Mouse (Mus musculus): Measurements from ENCODE around the gene Olfr1302. TPM values are rescaled to one million over a fixed set of nuclear protein-coding genes. Genes with fewer than 3 reads are reported as not detected.

Olfr1302 gene
- 0.12 TPM in 1 of 2 replicates, not detected in the other for polyA plus RNA-seq (2014; fragmentation: Nextera tagmentation; extraction: Ambion mirVana)

GRCm38 (mm10) chr2:111777129-111777528, at the start of gene Olfr1302:
Gene Olfr1302 (plus strand): TSS chr2:111777429.
- Histone ChIP-seq H3K9ac (ENCODE audit: low read depth, low read length) (no peak within 1 kb of the TSS), H3K36me3 (ENCODE audit: control insufficient read depth, insufficient read depth, low read length) (no peaks in the 10 kb centered on the region), H3K4me3 (ENCODE audit: low read depth, low read length) (no peak within 1 kb of the TSS), H3K4me2 (ENCODE audit: low read depth, low read length) (no peak within 1 kb of the TSS), H3K27ac (replicated peaks; ENCODE audit: low read depth, low read length) (no peak within 1 kb of the TSS), H3K9me3 (ENCODE audit: control insufficient read depth, low read length) (no peaks in the 10 kb centered on the region), H3K27me3 (replicated peaks; ENCODE audit: control insufficient read depth, insufficient read depth, low read length) (no peaks in the 10 kb centered on the region), H3K4me1 (ENCODE audit: control insufficient read depth, insufficient read depth, low read length) (no peaks in the 10 kb centered on the region)
- 66% methylated on average over 2 of the region's 2 CpGs for WGBS
- ATAC-seq (ENCODE audit: low read depth) (no peak), DNase-seq (ENCODE audit: low spot score) (no peak)

- ATAC-seq (ENCODE audit: low read depth), result no peak
- 83% methylated on average over 3 of the region's 3 CpGs for WGBS
- no peak within 1 kb of the TSS for H3K27ac ChIP-seq (replicated peaks; ENCODE audit: low read depth, low read length)
Measured at GRCm38 (mm10) chr2:111750706-111751105, 26.5 kb upstream of the Olfr1302 start, which contains the start of gene Olfr1301. Gene Olfr1301 (plus strand): TSS chr2:111751006.

GRCm38 (mm10) chr2:111812936-111813335, 35.7 kb downstream of the Olfr1302 start:
- H3K27me3 ChIP-seq (replicated peaks; ENCODE audit: control insufficient read depth, insufficient read depth, low read length), result no peaks in the 10 kb centered on the region
- H3K9ac ChIP-seq (ENCODE audit: low read depth, low read length), result no peak overlapping the region
- no peak overlapping the region for H3K27ac ChIP-seq (replicated peaks; ENCODE audit: low read depth, low read length)
- H3K9me3 ChIP-seq (ENCODE audit: control insufficient read depth, low read length), result no peaks in the 10 kb centered on the region
- no peak overlapping the region for H3K4me3 ChIP-seq (ENCODE audit: low read depth, low read length)
- no peak overlapping the region for H3K4me2 ChIP-seq (ENCODE audit: low read depth, low read length)
- DNase-seq (ENCODE audit: low spot score), result no peak
- H3K4me1 ChIP-seq (ENCODE audit: control insufficient read depth, insufficient read depth, low read length), result no peaks in the 10 kb centered on the region
- H3K36me3 ChIP-seq (ENCODE audit: control insufficient read depth, insufficient read depth, low read length), result no peaks in the 10 kb centered on the region
- ATAC-seq (ENCODE audit: low read depth), result no peak

More at GRCm38 (mm10) chr2:111750706-111751105, 26.5 kb upstream of the Olfr1302 start, which contains the start of gene Olfr1301:
- H3K4me3 ChIP-seq (ENCODE audit: low read depth, low read length), result no peak within 1 kb of the TSS
- no peaks in the 10 kb centered on the region for H3K9me3 ChIP-seq (ENCODE audit: control insufficient read depth, low read length)
- no peaks in the 10 kb centered on the region for H3K36me3 ChIP-seq (ENCODE audit: control insufficient read depth, insufficient read depth, low read length)
- H3K27me3 ChIP-seq (replicated peaks; ENCODE audit: control insufficient read depth, insufficient read depth, low read length), result no peaks in the 10 kb centered on the region
- no peaks in the 10 kb centered on the region for H3K4me1 ChIP-seq (ENCODE audit: control insufficient read depth, insufficient read depth, low read length)
- no peak within 1 kb of the TSS for H3K9ac ChIP-seq (ENCODE audit: low read depth, low read length)
- DNase-seq (ENCODE audit: low spot score), result no peak
- no peak within 1 kb of the TSS for H3K4me2 ChIP-seq (ENCODE audit: low read depth, low read length)

- no peak within 1 kb of the TSS for H3K4me2 ChIP-seq (ENCODE audit: low read depth, low read length)
- no peaks in the 10 kb centered on the region for H3K4me1 ChIP-seq (ENCODE audit: control insufficient read depth, insufficient read depth, low read length)
- no peaks in the 10 kb centered on the region for H3K36me3 ChIP-seq (ENCODE audit: control insufficient read depth, insufficient read depth, low read length)
- DNase-seq (ENCODE audit: low spot score), result no peak
- H3K27me3 ChIP-seq (replicated peaks; ENCODE audit: control insufficient read depth, insufficient read depth, low read length), result no peaks in the 10 kb centered on the region
- H3K9ac ChIP-seq (ENCODE audit: low read depth, low read length), result no peak within 1 kb of the TSS
- 84% methylated on average over 2 of the region's 2 CpGs for WGBS
- no peak within 1 kb of the TSS for H3K4me3 ChIP-seq (ENCODE audit: low read depth, low read length)
- H3K9me3 ChIP-seq (ENCODE audit: control insufficient read depth, low read length), result no peaks in the 10 kb centered on the region
- H3K27ac ChIP-seq (replicated peaks; ENCODE audit: low read depth, low read length), result no peak within 1 kb of the TSS
- ATAC-seq (ENCODE audit: low read depth), result no peak
Measured at GRCm38 (mm10) chr2:111820240-111820639, 43.0 kb downstream of the Olfr1302 start, which contains the start of gene Olfr1303. Gene Olfr1303 (minus strand): TSS chr2:111820340.

Other genes starting within 250 kb of the Olfr1302 start
- gene Olfr1294, start 237.1 kb upstream of the Olfr1302 start, polyA plus RNA-seq (2014; fragmentation: Nextera tagmentation; extraction: Ambion mirVana), result not detected in 2 replicates
- 0.22 TPM in 1 of 2 replicates, not detected in the other for gene Olfr1295, start 207.7 kb upstream of the Olfr1302 start, polyA plus RNA-seq (2014; fragmentation: Nextera tagmentation; extraction: Ambion mirVana)
- 0.13 and 0.37 TPM in 2 replicates for gene Olfr1297, start 150.9 kb upstream of the Olfr1302 start, polyA plus RNA-seq (2014; fragmentation: Nextera tagmentation; extraction: Ambion mirVana)
- gene Olfr1298, start 128.2 kb upstream of the Olfr1302 start, polyA plus RNA-seq (2014; fragmentation: Nextera tagmentation; extraction: Ambion mirVana), result not detected in 2 replicates
- gene Olfr1299, start 116.0 kb upstream of the Olfr1302 start, polyA plus RNA-seq (2014; fragmentation: Nextera tagmentation; extraction: Ambion mirVana), result not detected in 2 replicates
- gene Olfr1301, start 26.4 kb upstream of the Olfr1302 start, polyA plus RNA-seq (2014; fragmentation: Nextera tagmentation; extraction: Ambion mirVana), result not detected in 2 replicates
- gene Olfr1303, start 42.9 kb downstream of the Olfr1302 start, polyA plus RNA-seq (2014; fragmentation: Nextera tagmentation; extraction: Ambion mirVana), result not detected in 2 replicates
- gene Olfr1305, start 99.7 kb downstream of the Olfr1302 start, polyA plus RNA-seq (2014; fragmentation: Nextera tagmentation; extraction: Ambion mirVana), result not detected in 2 replicates
- gene Olfr1306, start 138.8 kb downstream of the Olfr1302 start, polyA plus RNA-seq (2014; fragmentation: Nextera tagmentation; extraction: Ambion mirVana), result 0.11 TPM in 1 of 2 replicates, not detected in the other
- gene Olfr1307, start 172.0 kb downstream of the Olfr1302 start, polyA plus RNA-seq (2014; fragmentation: Nextera tagmentation; extraction: Ambion mirVana), result not detected in 2 replicates
- not detected in 2 replicates for gene Olfr1308, start 187.5 kb downstream of the Olfr1302 start, polyA plus RNA-seq (2014; fragmentation: Nextera tagmentation; extraction: Ambion mirVana)
- gene Olfr1309, start 212.9 kb downstream of the Olfr1302 start, polyA plus RNA-seq (2014; fragmentation: Nextera tagmentation; extraction: Ambion mirVana), result not detected in 2 replicates
- not detected in 2 replicates for gene Olfr1310, start 235.3 kb downstream of the Olfr1302 start, polyA plus RNA-seq (2014; fragmentation: Nextera tagmentation; extraction: Ambion mirVana)
- not detected in 2 replicates for gene Olfr1311, start 247.0 kb downstream of the Olfr1302 start, polyA plus RNA-seq (2014; fragmentation: Nextera tagmentation; extraction: Ambion mirVana)

Data from embryonic facial prominence, embryonic 14.5 days (tissue).